Mouse (Mus musculus) kidney, adult 2 months (tissue): ENCODE measurements around the gene Bcl6.

Experiments used
- CTCF ChIP-seq: fragments of 200-500 bp; conservative IDR thresholded peaks from 2 replicates; pipeline ENCODE4 v1.5.1; 2011; ENCODE audit warnings: low read depth, mild to moderate bottlenecking, control low read depth, low read length, moderate library complexity, mixed read lengths; ENCODE audit not compliant: insufficient read depth, insufficient read length
- POLR2A ChIP-seq: fragments of 200-500 bp; IDR thresholded peaks from one replicate; pipeline ENCODE4 v1.6.1; 2011; ENCODE audit warnings: low read depth, low read length, control low read depth

GRCm38 (mm10) chr16:23986176-23986575, 2.5 kb downstream of the Bcl6 start:
- TF ChIP-seq POLR2A (no peak), CTCF (no peak)
